Mouse (Mus musculus): ENCODE measurements around the gene Wnt5b.

GRCm38 (mm10) chr6:119409766-119410165, 134.4 kb downstream of the Wnt5b start:
- TF ChIP-seq TCF12 (IDR thresholded peaks at IDR 0.05; ENCODE audit: insufficient read depth, poor library complexity, severe bottlenecking) (no peak), POLR2A (IDR thresholded peaks at IDR 0.05; ENCODE audit: insufficient read length, low read depth) (no peak), USF1 (IDR thresholded peaks at IDR 0.05; ENCODE audit: low read depth) (no peak), POLR2AphosphoS2 (IDR thresholded peaks at IDR 0.05; ENCODE audit: insufficient read length, low read depth) (no peak), E2F4 (IDR thresholded peaks at IDR 0.05; ENCODE audit: insufficient read depth) (no peak), MAX (IDR thresholded peaks at IDR 0.05; ENCODE audit: low read depth) (no peak), CEBPB (IDR thresholded peaks at IDR 0.05; ENCODE audit: insufficient read depth, poor library complexity, severe bottlenecking) (no peak), SRF (IDR thresholded peaks at IDR 0.05; ENCODE audit: control insufficient read depth, insufficient read length, low read depth) (no peak), REST (IDR thresholded peaks at IDR 0.05; ENCODE audit: insufficient read depth, insufficient read length) (no peak), MYOD1 (IDR thresholded peaks at IDR 0.05; ENCODE audit: control insufficient read depth in 1 of 3, insufficient read length in 2 of 3, low read depth in 2 of 3) (no peak)

Measured in myocyte (in vitro differentiated cells).